Mouse (Mus musculus) lung, adult 2 months (tissue): ENCODE results near the gene Hcfc1.

Experiments
- CTCF ChIP-seq: fragments of 200-500 bp; IDR thresholded peaks from 2 replicates; pipeline ENCODE4 v1.5.1; 2011; ENCODE audit warnings: mild to moderate bottlenecking, low read length, control low read depth; ENCODE audit not compliant: insufficient read depth
- POLR2A ChIP-seq: fragments of 200-500 bp; IDR thresholded peaks from 2 replicates; pipeline ENCODE4 v1.6.1; 2011; ENCODE audit warnings: low read depth, mild to moderate bottlenecking, control low read depth, low read length, borderline replicate concordance; ENCODE audit errors: extremely low read depth

DNA sequence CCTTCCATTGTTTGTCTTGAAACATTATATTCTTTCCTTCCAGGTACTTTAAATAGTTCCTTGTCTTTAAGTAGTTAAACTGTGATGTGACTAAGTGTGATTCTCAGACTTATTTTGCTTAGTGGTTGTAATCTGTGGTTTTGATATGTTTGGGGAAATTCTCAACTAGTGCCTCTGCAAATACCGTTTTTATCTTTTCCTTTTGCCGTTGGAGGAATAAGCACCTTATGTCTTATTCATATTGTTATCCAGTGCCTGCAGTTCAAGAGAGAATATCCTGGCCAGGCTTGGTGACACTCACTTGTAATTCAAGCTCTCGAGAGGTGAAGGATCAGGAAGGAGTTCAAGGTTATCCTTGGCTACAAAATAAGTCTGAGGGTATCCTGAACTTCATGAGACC, 34.9 kb upstream of the Hcfc1 start:
- no peak for TF ChIP-seq CTCF
- no peak for TF ChIP-seq POLR2A
